Mouse (Mus musculus): ENCODE results near the gene Mycbpap.

DNA sequence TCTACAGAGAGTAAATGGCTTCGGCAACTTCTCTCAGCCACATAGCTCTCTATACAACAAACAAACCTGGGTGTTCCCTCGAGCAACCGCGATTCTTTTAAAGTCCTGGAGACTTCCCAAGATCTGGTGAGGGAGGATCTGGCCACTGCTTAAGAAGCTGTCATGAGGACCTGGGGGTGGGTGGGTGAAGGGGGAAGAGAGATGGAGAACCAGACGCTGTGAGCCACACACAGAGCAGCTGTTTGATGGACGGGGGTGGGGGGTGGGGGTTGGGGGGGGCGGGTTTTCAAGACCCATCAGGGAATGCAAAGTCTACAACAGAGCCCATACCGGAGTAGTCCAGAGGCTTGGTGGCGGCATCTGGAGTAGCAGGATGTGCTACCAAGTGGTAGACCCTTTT, 8.1 kb downstream of the Mycbpap start:
- TF ChIP-seq CTCF (IDR thresholded peaks at IDR 0.05; ENCODE audit: low read depth, low read length) (no peak), POLR2A (IDR thresholded peaks at IDR 0.05; ENCODE audit: extremely low read depth, insufficient read depth, low read length) (no peak)

Measured in liver, adult 2 months (tissue).